Mouse (Mus musculus) MEL (cell line): Measurements from ENCODE around the gene Atrnl1. TPM values are rescaled to one million over a fixed set of nuclear protein-coding genes. Genes with fewer than 3 reads are reported as not detected.

Experiments used
- DNase-seq: peaks from one replicate; pipeline ENCODE4 v3.0.0; 2011; ENCODE audit warnings: low read depth, low spot score
- H3K27ac ChIP-seq: 2 replicates; pipeline ENCODE4 v1.5.1; 2012; ENCODE audit warnings: low read depth, mild to moderate bottlenecking, control low read depth, low read length, moderate library complexity; ENCODE audit not compliant: control insufficient read depth
- H3K27me3 ChIP-seq, 2 experiments: fragments of 150-350 bp in 1 of 2; sonication (generic) in 1 of 2; 2 replicates each; pipeline ENCODE4 v1.6.1; 2012; ENCODE audit warnings: low read length in 2 of 2, mild to moderate bottlenecking in 2 of 2, improper control_type of control experiment in 1 of 2, moderate library complexity in 1 of 2; ENCODE audit not compliant: insufficient read depth in 2 of 2, control insufficient read depth in 1 of 2
- H3K36me3 ChIP-seq, 2 experiments: 2 replicates each; pipeline ENCODE4 v1.6.1; 2012 to 2014; ENCODE audit warnings: low read length in 2 of 2, improper control_type of control experiment in 1 of 2, inconsistent platforms in 1 of 2, mild to moderate bottlenecking in 1 of 2; ENCODE audit not compliant: insufficient read depth in 2 of 2, control insufficient read depth in 1 of 2
- H3K4me1 ChIP-seq, 2 experiments: fragments of 150-350 bp in 1 of 2; sonication (generic) in 1 of 2; 2 replicates each; pipeline ENCODE4 v1.6.1; 2012; ENCODE audit warnings: low read length in 2 of 2, improper control_type of control experiment in 1 of 2, mild to moderate bottlenecking in 1 of 2; ENCODE audit not compliant: insufficient read depth in 2 of 2, control insufficient read depth in 1 of 2
- H3K4me3 ChIP-seq, 2 experiments: fragments of 150-350 bp in 1 of 2; sonication (generic) in 1 of 2; 2 replicates each; pipeline ENCODE4 v1.5.1; 2012; ENCODE audit warnings: low read depth in 2 of 2, low read length in 2 of 2, mild to moderate bottlenecking in 2 of 2, moderate library complexity in 2 of 2, control low read depth in 1 of 2, improper control_type of control experiment in 1 of 2; ENCODE audit not compliant: control insufficient read depth in 1 of 2, insufficient read depth in 1 of 2
- H3K79me2 ChIP-seq: 2 replicates; pipeline ENCODE4 v1.6.1; 2012; ENCODE audit warnings: mild to moderate bottlenecking, low read length, moderate library complexity; ENCODE audit not compliant: control insufficient read depth, poor library complexity, insufficient read depth
- H3K9ac ChIP-seq: 2 replicates; pipeline ENCODE4 v1.6.1; 2012; ENCODE audit warnings: low read depth, mild to moderate bottlenecking, control low read depth, low read length, moderate library complexity; ENCODE audit not compliant: control insufficient read depth, poor library complexity, severe bottlenecking
- H3K9me3 ChIP-seq: fragments of 150-350 bp; sonication (generic); replicated peaks from 2 replicates; pipeline ENCODE4 v1.6.1; 2012; ENCODE audit warnings: mild to moderate bottlenecking, low read length, improper control_type of control experiment, moderate library complexity; ENCODE audit not compliant: insufficient read depth
- BHLHE40 ChIP-seq: IDR thresholded peaks from 2 replicates; pipeline ENCODE4 v1.6.1; 2012; ENCODE audit warnings: low read depth, mild to moderate bottlenecking, inconsistent platforms, low read length, improper control_type of control experiment, borderline replicate concordance
- CTCF ChIP-seq, 3 experiments: IDR thresholded peaks in 2 of 3; conservative IDR thresholded peaks in 1 of 3; 2 replicates each; pipeline ENCODE4 v1.5.1; 2011 to 2012; ENCODE audit warnings: low read length in 3 of 3, low read depth in 2 of 3, mild to moderate bottlenecking in 2 of 3, improper control_type of control experiment in 1 of 3, inconsistent platforms in 1 of 3, mixed read lengths in 1 of 3, moderate library complexity in 1 of 3; ENCODE audit not compliant: control insufficient read depth in 1 of 3, insufficient read depth in 1 of 3, poor library complexity in 1 of 3, severe bottlenecking in 1 of 3
- E2F4 ChIP-seq: IDR thresholded peaks from 2 replicates; pipeline ENCODE4 v1.6.1; 2011; ENCODE audit warnings: low read depth, low read length, improper control_type of control experiment, borderline replicate concordance
- ELF1 ChIP-seq: IDR thresholded peaks from 2 replicates; pipeline ENCODE4 v1.6.1; 2014; ENCODE audit warnings: low read depth, mild to moderate bottlenecking, inconsistent platforms, low read length, improper control_type of control experiment, moderate library complexity
- GATA1 ChIP-seq: IDR thresholded peaks from 2 replicates; pipeline ENCODE4 v1.6.1; 2011; ENCODE audit warnings: low read depth, low read length, improper control_type of control experiment
- HCFC1 ChIP-seq: IDR thresholded peaks from 2 replicates; pipeline ENCODE4 v1.6.1; 2012; ENCODE audit warnings: low read depth, mild to moderate bottlenecking, inconsistent platforms, low read length, improper control_type of control experiment, moderate library complexity
- MAX ChIP-seq: IDR thresholded peaks from 2 replicates; pipeline ENCODE4 v1.6.1; 2011; ENCODE audit warnings: low read length, improper control_type of control experiment
- MXI1 ChIP-seq: IDR thresholded peaks from 2 replicates; pipeline ENCODE4 v1.6.1; 2011; ENCODE audit warnings: mild to moderate bottlenecking, low read depth, low read length, improper control_type of control experiment
- NRF1 ChIP-seq: IDR thresholded peaks from 2 replicates; pipeline ENCODE4 v1.6.1; 2014; ENCODE audit warnings: low read depth, mild to moderate bottlenecking, inconsistent platforms, low read length, improper control_type of control experiment, moderate library complexity; ENCODE audit not compliant: poor library complexity, insufficient read depth, severe bottlenecking
- POLR2A ChIP-seq, 2 experiments: IDR thresholded peaks; 2 replicates each; pipeline ENCODE4 v1.6.1; 2011 to 2012; ENCODE audit warnings: low read length in 2 of 2, mild to moderate bottlenecking in 2 of 2, control low read depth in 1 of 2, improper control_type of control experiment in 1 of 2, low read depth in 1 of 2, moderate library complexity in 1 of 2; ENCODE audit not compliant: control insufficient read depth in 1 of 2, insufficient read depth in 1 of 2, poor library complexity in 1 of 2
- SMC3 ChIP-seq: IDR thresholded peaks from 2 replicates; pipeline ENCODE4 v1.6.1; 2011; ENCODE audit warnings: low read depth, low read length, improper control_type of control experiment
- TAL1 ChIP-seq: IDR thresholded peaks from 2 replicates; pipeline ENCODE4 v1.6.1; 2012; ENCODE audit warnings: mild to moderate bottlenecking, inconsistent platforms, low read length, moderate library complexity, mixed read lengths
- TCF12 ChIP-seq: IDR thresholded peaks from 2 replicates; pipeline ENCODE4 v1.6.1; 2014; ENCODE audit warnings: low read depth, mild to moderate bottlenecking, inconsistent platforms, low read length, improper control_type of control experiment, moderate library complexity
- USF1 ChIP-seq: IDR thresholded peaks from 2 replicates; pipeline ENCODE4 v1.6.1; 2014; ENCODE audit warnings: low read depth, mild to moderate bottlenecking, inconsistent platforms, low read length, improper control_type of control experiment, moderate library complexity
- USF2 ChIP-seq, 2 experiments: IDR thresholded peaks; 2 replicates each; pipeline ENCODE4 v1.6.1; 2011 to 2012; ENCODE audit warnings: improper control_type of control experiment in 2 of 2, low read length in 2 of 2, borderline replicate concordance in 1 of 2, inconsistent platforms in 1 of 2, low read depth in 1 of 2, mild to moderate bottlenecking in 1 of 2; ENCODE audit not compliant: insufficient read depth in 1 of 2
- ZKSCAN1 ChIP-seq: IDR thresholded peaks from 2 replicates; pipeline ENCODE4 v1.6.1; 2012; ENCODE audit warnings: low read depth, mild to moderate bottlenecking, inconsistent platforms, low read length, improper control_type of control experiment, moderate library complexity
- ZMIZ1 ChIP-seq: IDR thresholded peaks from 2 replicates; pipeline ENCODE4 v1.6.1; 2012; ENCODE audit warnings: low read depth, mild to moderate bottlenecking, inconsistent platforms, low read length, improper control_type of control experiment, moderate library complexity
- ZNF384 ChIP-seq: IDR thresholded peaks from 2 replicates; pipeline ENCODE4 v1.6.1; 2012; ENCODE audit warnings: low read depth, mild to moderate bottlenecking, inconsistent platforms, low read length, improper control_type of control experiment
- polyA plus RNA-seq, 2 experiments: library from polyadenylated mRNA; stranded (reverse) in 1 of 2; unstranded in 1 of 2; fragments of >175 nt in 1 of 2; fragments of >200 nt in 1 of 2; gene quantifications; 2 replicates each; pipeline versions ENCODE4 v1.2.1 to v1.2.4; 2012; ENCODE audit warnings: low replicate concordance in 2 of 2, low read depth in 1 of 2; ENCODE audit not compliant: insufficient read length in 2 of 2, insufficient read depth in 1 of 2, missing spikeins in 1 of 2
- total RNA-seq: library from RNA; depleted of rRNA; stranded (reverse); fragments of 300-350 nt; gene quantifications from 2 replicates; pipeline ENCODE4 v1.2.3, GENCODE M21; 2012

Atrnl1 gene
- total and polyA plus RNA-seq, 3 experiments: 6.4 to 8.2 TPM; not detected in 1

DNA sequence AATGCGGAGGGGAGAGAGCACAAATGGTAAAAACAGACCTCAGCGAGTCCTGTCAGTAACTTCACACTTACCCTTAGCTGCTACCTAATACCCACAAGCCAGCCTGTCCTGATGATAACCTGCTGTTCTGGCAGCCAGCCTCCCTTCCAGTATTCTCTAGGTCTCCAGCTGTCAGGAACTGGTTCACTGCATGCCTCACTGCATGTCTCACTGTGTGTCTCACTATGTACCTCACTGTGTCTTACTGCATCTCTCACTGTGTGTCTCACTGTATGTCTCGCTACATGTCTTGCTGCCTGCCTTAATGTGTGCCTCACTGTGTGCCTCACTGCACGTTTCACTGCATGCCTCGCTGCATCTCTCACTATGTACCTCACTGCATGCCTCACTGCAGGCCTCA, 175.9 kb downstream of the Atrnl1 start:
- Histone ChIP-seq H3K27me3 (no peaks in the 10 kb centered on the region), H3K4me1 (no peaks in the 10 kb centered on the region), H3K27ac (no peak overlapping the region), H3K9ac (no peak overlapping the region), H3K79me2 (no peaks in the 10 kb centered on the region), H3K4me3 (no peak overlapping the region), H3K36me3 (no peaks in the 10 kb centered on the region), H3K9me3 (no peaks in the 10 kb centered on the region)
- DNase-seq: no peak
- TF ChIP-seq POLR2A (IDR thresholded peaks at IDR 0.05; ENCODE audit: control insufficient read depth in 1 of 2, insufficient read depth in 1 of 2, low read depth in 1 of 2, low read length in 2 of 2, poor library complexity in 1 of 2) (no peak), TAL1 (no peak), NRF1 (no peak), HCFC1 (no peak), MXI1 (no peak), SMC3 (no peak), ELF1 (no peak), BHLHE40 (no peak), ZNF384 (no peak), CTCF (IDR thresholded peaks at IDR 0.05 in 2 of 3, conservative IDR thresholded peaks at IDR 0.05 in 1 of 3; ENCODE audit: control insufficient read depth in 1 of 3, insufficient read depth in 1 of 3, low read depth in 2 of 3, low read length in 3 of 3, poor library complexity in 1 of 3, severe bottlenecking in 1 of 3) (no peak), MAX (no peak), USF1 (no peak), USF2 (IDR thresholded peaks at IDR 0.05; ENCODE audit: borderline replicate concordance in 1 of 2, insufficient read depth in 1 of 2, low read depth in 1 of 2, low read length in 2 of 2) (no peak), E2F4 (no peak), ZKSCAN1 (no peak), GATA1 (no peak)

DNA sequence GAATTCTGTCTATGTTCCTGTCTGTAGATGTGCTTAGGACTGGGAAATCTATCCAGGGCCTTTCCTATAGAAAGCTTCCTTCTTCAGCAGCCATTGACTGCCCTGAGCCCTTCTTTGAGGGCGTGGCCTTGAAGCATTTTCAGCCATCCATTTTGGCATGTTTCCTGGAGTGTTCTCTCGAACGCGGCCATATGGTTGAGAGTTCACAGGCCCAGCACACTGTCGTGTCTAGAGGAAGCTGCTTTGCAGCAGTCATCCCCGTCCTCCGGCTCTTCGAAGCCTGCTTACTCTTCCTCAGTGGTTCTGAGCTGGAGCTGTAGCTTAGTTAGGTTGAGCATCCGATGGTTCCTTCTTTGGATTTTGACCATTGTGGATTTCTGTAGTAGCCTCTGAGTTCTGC, 191.4 kb downstream of the Atrnl1 start:
- Histone ChIP-seq H3K27ac (no peak overlapping the region), H3K9me3 (no peaks in the 10 kb centered on the region), H3K4me3 (no peak overlapping the region), H3K79me2 (no peaks in the 10 kb centered on the region), H3K9ac (no peak overlapping the region), H3K27me3 (no peaks in the 10 kb centered on the region), H3K36me3 (no peaks in the 10 kb centered on the region), H3K4me1 (no peaks in the 10 kb centered on the region)
- TF ChIP-seq BHLHE40: no peak
- no peak for TF ChIP-seq TCF12
- no peak for TF ChIP-seq SMC3
- no peak for TF ChIP-seq ZMIZ1
- TF ChIP-seq NRF1: no peak
- no peak for TF ChIP-seq ELF1
- DNase-seq: no peak
